21 mouse cellular contexts compared by ENCODE assay signal in the genomic region with DNA sequence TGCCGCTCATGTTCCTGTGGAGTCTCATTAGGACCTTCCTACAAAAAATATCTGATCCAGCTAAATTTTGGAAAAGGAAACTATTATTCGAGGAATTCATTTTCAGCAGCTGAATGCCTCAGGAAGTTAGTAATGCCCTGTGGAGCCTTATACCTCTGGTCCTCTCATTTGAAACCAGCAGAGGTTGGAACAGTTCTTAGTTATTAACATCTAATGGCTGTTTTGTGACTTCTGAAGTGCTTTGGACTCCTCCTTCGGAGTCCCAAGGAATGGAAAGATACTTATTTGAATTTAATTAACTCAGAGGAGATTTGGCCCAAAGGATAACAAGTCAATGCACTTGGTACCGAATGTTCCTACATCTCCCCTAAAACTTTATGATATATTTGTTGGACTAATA.
DNase-seq lines count a peak whose midpoint lies in the region; ATAC-seq and TF ChIP-seq lines count a peak whose summit lies in the region.
"Had no signal": no experiment of that assay in that cellular context is flagged by ENCODE, and none has a peak within 500 bp of the region (broad histone marks: within the 10 kb centered on the region; RNA-seq: fewer than 3 reads in every experiment).

No protein-coding gene starts in this region.

- no peak overlapping the region for H3K4me3 ChIP-seq in limb, embryonic 13.5 days
- H3K4me3 ChIP-seq in limb, embryonic 10.5 days = no peak overlapping the region
- H3K4me3 ChIP-seq in limb, embryonic 14.5 days (replicated peaks; ENCODE audit: low read length) = no peak overlapping the region
- no peak overlapping the region for H3K4me3 ChIP-seq in limb, embryonic 15.5 days
- H3K4me3 ChIP-seq in hindbrain, embryonic 16.5 days (ENCODE audit: low read length) = no peak overlapping the region

- DNase-seq in limb, embryonic 10.5 days (ENCODE audit: low spot score) = no peak
- DNase-seq in limb, embryonic 14.5 days (ENCODE audit: low spot score) = peak; percentile 24
- no peak for DNase-seq in natural killer cell, adult 2 months (ENCODE audit: low spot score in 2 of 2)
- DNase-seq: adrenal gland, adult 2 months; adrenal gland, adult 8-10 months; adrenal gland, postnatal 10 days; adrenal gland, postnatal 14 days; adrenal gland, postnatal 25 days; adrenal gland, postnatal 36 days; B cell, adult 2 months; cerebellum, adult 11 months; cerebellum, adult 11-12 months; cerebellum, adult 18-20 months had no signal

- H3K27ac ChIP-seq in limb, embryonic 13.5 days = no peak overlapping the region
- H3K27ac ChIP-seq in limb, embryonic 10.5 days = no peak overlapping the region
- H3K27ac ChIP-seq in limb, embryonic 14.5 days (replicated peaks; ENCODE audit: low read depth, low read length) = no peak overlapping the region
- no peak overlapping the region for H3K27ac ChIP-seq in limb, embryonic 15.5 days
- H3K27ac ChIP-seq in hindbrain, embryonic 16.5 days (ENCODE audit: low read depth, low read length) = no peak overlapping the region

- peak; percentile 72; the same call in 1 of the 2 replicates for ATAC-seq in limb, embryonic 13.5 days (ENCODE audit: low FRiP score, low read depth)
- peak; percentile 60 for ATAC-seq in limb, embryonic 14.5 days (ENCODE audit: low FRiP score, low read depth)
- ATAC-seq in limb, embryonic 15.5 days (ENCODE audit: insufficient number of reproducible peaks, low FRiP score, low TSS enrichment, low read depth) = peak; percentile 69; the same call in 1 of the 2 replicates
- no peak for ATAC-seq in hindbrain, embryonic 16.5 days
- ATAC-seq: activated CD4-positive, CD25-positive, alpha-beta regulatory T cell, adult 4 months; CD4-positive, CD25-positive, alpha-beta regulatory T cell, adult 4 months; Patski had no signal

- no peaks in the 10 kb centered on the region for H3K9me3 ChIP-seq in limb, embryonic 13.5 days
- H3K9me3 ChIP-seq in limb, embryonic 10.5 days (replicated peaks) = no peaks in the 10 kb centered on the region
- H3K9me3 ChIP-seq in limb, embryonic 14.5 days (ENCODE audit: control insufficient read depth, low read length) = no peaks in the 10 kb centered on the region
- no peaks in the 10 kb centered on the region for H3K9me3 ChIP-seq in limb, embryonic 15.5 days
- no peaks in the 10 kb centered on the region for H3K9me3 ChIP-seq in hindbrain, embryonic 16.5 days (ENCODE audit: control insufficient read depth, low read length)

- TF ChIP-seq POLR2A in limb, embryonic 14.5 days (IDR thresholded peaks at IDR 0.05; ENCODE audit: borderline replicate concordance, extremely low read depth, insufficient read depth, insufficient read length) = no peak

- H3K9ac ChIP-seq in limb, embryonic 13.5 days = no peak overlapping the region
- no peak overlapping the region for H3K9ac ChIP-seq in limb, embryonic 14.5 days (ENCODE audit: low read depth, low read length, severe bottlenecking)
- no peak overlapping the region for H3K9ac ChIP-seq in limb, embryonic 15.5 days
- no peak overlapping the region for H3K9ac ChIP-seq in hindbrain, embryonic 16.5 days (ENCODE audit: low read depth, low read length)

- no peak overlapping the region for H3K4me2 ChIP-seq in limb, embryonic 13.5 days (replicated peaks)
- H3K4me2 ChIP-seq in limb, embryonic 14.5 days (replicated peaks; ENCODE audit: low read depth, low read length, severe bottlenecking) = no peak overlapping the region
- H3K4me2 ChIP-seq in limb, embryonic 15.5 days = no peak overlapping the region
- no peak overlapping the region for H3K4me2 ChIP-seq in hindbrain, embryonic 16.5 days (ENCODE audit: low read length)

- no peaks in the 10 kb centered on the region for H3K27me3 ChIP-seq in limb, embryonic 13.5 days
- no peaks in the 10 kb centered on the region for H3K27me3 ChIP-seq in limb, embryonic 10.5 days (ENCODE audit: low read depth, poor library complexity, severe bottlenecking)
- H3K27me3 ChIP-seq in limb, embryonic 14.5 days (ENCODE audit: control insufficient read depth, insufficient read depth, low read length) = no peaks in the 10 kb centered on the region
- H3K27me3 ChIP-seq in limb, embryonic 15.5 days = no peaks in the 10 kb centered on the region
- no peaks in the 10 kb centered on the region for H3K27me3 ChIP-seq in hindbrain, embryonic 16.5 days (replicated peaks; ENCODE audit: control insufficient read depth, insufficient read depth, low read length)
- H3K27me3 ChIP-seq: CH12.LX, Patski had no signal

- H3K36me3 ChIP-seq in limb, embryonic 13.5 days = no peaks in the 10 kb centered on the region
- H3K36me3 ChIP-seq in limb, embryonic 10.5 days = no peaks in the 10 kb centered on the region
- H3K36me3 ChIP-seq in limb, embryonic 14.5 days (ENCODE audit: control insufficient read depth, insufficient read depth, low read length) = no peaks in the 10 kb centered on the region
- H3K36me3 ChIP-seq in limb, embryonic 15.5 days = no peaks in the 10 kb centered on the region
- no peaks in the 10 kb centered on the region for H3K36me3 ChIP-seq in hindbrain, embryonic 16.5 days (ENCODE audit: control insufficient read depth, insufficient read depth, low read length)
- H3K36me3 ChIP-seq: G1E had no signal

- H3K4me1 ChIP-seq in limb, embryonic 13.5 days = 0 out of 2 replicates have a peak, but pooled peaks cover 8% of the 10 kb centered on the region
- peaks cover 4% of the 10 kb centered on the region; the same call in 1 of the 2 replicates for H3K4me1 ChIP-seq in limb, embryonic 10.5 days
- H3K4me1 ChIP-seq in limb, embryonic 14.5 days (ENCODE audit: control insufficient read depth, insufficient read depth, low read length) = peaks cover 3% of the 10 kb centered on the region; the same call in 1 of the 2 replicates
- H3K4me1 ChIP-seq in limb, embryonic 15.5 days = no peaks in the 10 kb centered on the region
- no peaks in the 10 kb centered on the region for H3K4me1 ChIP-seq in hindbrain, embryonic 16.5 days (ENCODE audit: control insufficient read depth, insufficient read depth, low read depth, low read length)

- WGBS in limb, embryonic 13.5 days = 47% methylated on average over 4 of the region's 4 CpGs
- WGBS in limb, embryonic 10.5 days = 84% methylated on average over 4 of the region's 4 CpGs
- 43% methylated on average over 4 of the region's 4 CpGs for WGBS in limb, embryonic 14.5 days
- WGBS in limb, embryonic 15.5 days = 35% methylated on average over 4 of the region's 4 CpGs
- WGBS in hindbrain, embryonic 16.5 days = 89% methylated on average over 4 of the region's 4 CpGs
